Mouse (Mus musculus): Measurements from ENCODE around the gene Mrps18c. TPM values are rescaled to one million over a fixed set of nuclear protein-coding genes. Genes with fewer than 3 reads are reported as not detected.

Mrps18c gene
- total and polyA plus RNA-seq, 3 experiments = 135 TPM; not detected in 1

DNA sequence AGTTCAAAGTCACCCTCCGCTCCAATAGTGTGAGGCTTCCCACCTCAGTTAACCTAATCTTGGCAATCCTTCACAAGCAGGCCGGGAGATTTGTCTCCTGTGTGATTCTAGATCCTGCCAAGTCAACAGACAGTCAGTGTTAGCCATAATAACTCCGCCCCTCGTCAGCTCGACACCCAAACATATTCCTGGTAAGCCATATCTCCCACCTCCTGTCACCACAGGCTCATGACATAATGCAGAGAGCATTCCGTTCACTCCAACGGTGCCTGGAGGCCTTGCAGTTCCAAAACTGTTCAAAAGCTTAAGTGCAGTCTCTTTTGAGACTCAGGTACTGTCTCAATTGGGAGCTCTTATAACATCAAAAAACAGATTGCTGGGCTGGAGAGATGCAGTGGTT lies 39.5 kb downstream of the Mrps18c start:
- no peaks in the 10 kb centered on the region for H3K36me3 ChIP-seq (ENCODE audit: control insufficient read depth in 1 of 2, insufficient read depth in 2 of 2, low read length in 2 of 2)
- H3K27me3 ChIP-seq (ENCODE audit: control insufficient read depth in 1 of 2, insufficient read depth in 2 of 2, low read length in 2 of 2) = no peaks in the 10 kb centered on the region
- no peaks in the 10 kb centered on the region for H3K4me1 ChIP-seq (ENCODE audit: control insufficient read depth in 1 of 2, insufficient read depth in 2 of 2, low read length in 2 of 2)
- no peaks in the 10 kb centered on the region for H3K79me2 ChIP-seq (ENCODE audit: control insufficient read depth, insufficient read depth, low read length, poor library complexity)
- no peak overlapping the region for H3K4me3 ChIP-seq (ENCODE audit: control insufficient read depth in 1 of 2, insufficient read depth in 1 of 2, low read depth in 2 of 2, low read length in 2 of 2)
- DNase-seq (ENCODE audit: low read depth, low spot score) = no peak
- H3K9ac ChIP-seq (ENCODE audit: control insufficient read depth, low read depth, low read length, poor library complexity, severe bottlenecking) = no peak overlapping the region
- TF ChIP-seq UBTF (IDR thresholded peaks at IDR 0.05; ENCODE audit: borderline replicate concordance, insufficient read depth, low read depth, low read length) (no peak), POLR2AphosphoS2 (IDR thresholded peaks at IDR 0.05; ENCODE audit: low read length) (no peak), ZC3H11A (IDR thresholded peaks at IDR 0.05; ENCODE audit: low read depth, low read length) (no peak), JUND (IDR thresholded peaks at IDR 0.05; ENCODE audit: low read depth, low read length) (no peak), MAX (IDR thresholded peaks at IDR 0.05; ENCODE audit: low read length) (no peak), KAT2A (conservative IDR thresholded peaks at IDR 0.05; ENCODE audit: low read depth, low read length) (no peak), CHD1 (IDR thresholded peaks at IDR 0.05; ENCODE audit: low read depth, low read length) (no peak), CHD2 (IDR thresholded peaks at IDR 0.05; ENCODE audit: low read length) (no peak), SMC3 (IDR thresholded peaks at IDR 0.05; ENCODE audit: low read depth, low read length) (no peak), USF1 (IDR thresholded peaks at IDR 0.05; ENCODE audit: low read depth, low read length) (no peak), NELFE (IDR thresholded peaks at IDR 0.05; ENCODE audit: low read depth, low read length) (no peak), ETS1 (IDR thresholded peaks at IDR 0.05; ENCODE audit: low read depth, low read length) (no peak), MYC (IDR thresholded peaks at IDR 0.05; ENCODE audit: low read depth, low read length) (no peak), USF2 (IDR thresholded peaks at IDR 0.05; ENCODE audit: borderline replicate concordance in 1 of 2, insufficient read depth in 1 of 2, low read depth in 1 of 2, low read length in 2 of 2) (no peak), MAZ (IDR thresholded peaks at IDR 0.05; ENCODE audit: low read depth, low read length) (no peak), MEF2A (IDR thresholded peaks at IDR 0.05; ENCODE audit: extremely low read depth, insufficient replicate concordance, low read depth, low read length, poor library complexity, severe bottlenecking) (no peak)
- H3K9me3 ChIP-seq (replicated peaks; ENCODE audit: insufficient read depth, low read length) = no peaks in the 10 kb centered on the region
- no peak overlapping the region for H3K27ac ChIP-seq (ENCODE audit: control insufficient read depth, low read depth, low read length)

- H3K4me3 ChIP-seq (ENCODE audit: control insufficient read depth in 1 of 2, insufficient read depth in 1 of 2, low read depth in 2 of 2, low read length in 2 of 2) = no peak overlapping the region
- H3K4me1 ChIP-seq (ENCODE audit: control insufficient read depth in 1 of 2, insufficient read depth in 2 of 2, low read length in 2 of 2) = no peaks in the 10 kb centered on the region
- H3K27me3 ChIP-seq (ENCODE audit: control insufficient read depth in 1 of 2, insufficient read depth in 2 of 2, low read length in 2 of 2) = no peaks in the 10 kb centered on the region
- H3K9ac ChIP-seq (ENCODE audit: control insufficient read depth, low read depth, low read length, poor library complexity, severe bottlenecking) = no peak overlapping the region
- TF ChIP-seq E2F4 (IDR thresholded peaks at IDR 0.05; ENCODE audit: borderline replicate concordance, low read depth, low read length) (no peak), RCOR1 (IDR thresholded peaks at IDR 0.05; ENCODE audit: low read depth, low read length) (peak; percentile 47), POLR2AphosphoS2 (IDR thresholded peaks at IDR 0.05; ENCODE audit: low read length) (no peak), MYB (IDR thresholded peaks at IDR 0.05; ENCODE audit: low read depth, low read length) (no peak)
- H3K79me2 ChIP-seq (ENCODE audit: control insufficient read depth, insufficient read depth, low read length, poor library complexity) = no peaks in the 10 kb centered on the region
- peak; percentile 61 for DNase-seq (ENCODE audit: low read depth, low spot score)
- no peaks in the 10 kb centered on the region for H3K36me3 ChIP-seq (ENCODE audit: control insufficient read depth in 1 of 2, insufficient read depth in 2 of 2, low read length in 2 of 2)
- no peak overlapping the region for H3K27ac ChIP-seq (ENCODE audit: control insufficient read depth, low read depth, low read length)
- H3K9me3 ChIP-seq (replicated peaks; ENCODE audit: insufficient read depth, low read length) = no peaks in the 10 kb centered on the region
Measured at GRCm38 (mm10) chr5:100844485-100844884, 46.1 kb downstream of the Mrps18c start.

Data from MEL (cell line).